Mouse (Mus musculus): ENCODE measurements around the gene Chst5.

DNA sequence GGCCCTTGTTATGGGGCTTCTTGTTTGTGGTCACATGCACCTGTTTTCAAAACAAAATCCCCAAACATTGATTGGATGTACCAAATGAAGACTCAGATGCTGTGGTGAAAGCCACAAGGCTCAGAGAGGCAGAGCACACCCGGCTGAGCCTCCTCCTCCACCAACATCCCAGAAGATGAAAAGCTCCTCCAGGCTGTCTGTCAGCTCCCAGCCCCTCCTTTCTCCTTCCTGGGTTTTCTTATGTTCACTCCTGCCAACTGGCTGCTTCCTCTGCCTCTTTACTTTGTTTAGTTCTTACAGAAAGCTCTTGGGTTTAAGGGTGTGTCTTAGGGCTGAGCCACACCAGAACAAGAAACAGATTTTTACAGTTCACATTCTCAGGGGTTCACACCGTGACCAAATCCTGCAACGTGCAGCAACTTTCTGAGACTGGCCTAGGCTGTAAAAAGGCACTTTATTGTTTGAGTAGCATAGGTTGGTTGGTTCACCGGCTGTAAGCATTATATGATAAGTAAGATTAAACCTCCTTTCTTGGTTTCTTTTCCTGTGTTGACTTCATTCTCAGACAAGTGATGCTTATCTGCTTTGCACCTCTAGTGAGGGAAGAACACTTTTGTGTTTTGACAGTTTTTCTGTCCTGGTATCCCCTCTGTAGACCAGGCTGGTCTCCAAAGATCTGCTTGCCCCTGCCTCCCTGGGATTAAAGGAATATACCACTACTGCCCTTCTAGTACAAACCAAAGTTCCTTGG lies 44.8 kb upstream of the Chst5 start:
- TF ChIP-seq CTCF (conservative IDR thresholded peaks at IDR 0.05; ENCODE audit: insufficient read depth, insufficient read length, low read depth, low read length), result no peak
- TF ChIP-seq POLR2A (IDR thresholded peaks at IDR 0.05; ENCODE audit: low read depth, low read length), result no peak

Data from kidney, adult 2 months (tissue).